ENCODE assay signal across 9 mouse cellular contexts in the genomic region with DNA sequence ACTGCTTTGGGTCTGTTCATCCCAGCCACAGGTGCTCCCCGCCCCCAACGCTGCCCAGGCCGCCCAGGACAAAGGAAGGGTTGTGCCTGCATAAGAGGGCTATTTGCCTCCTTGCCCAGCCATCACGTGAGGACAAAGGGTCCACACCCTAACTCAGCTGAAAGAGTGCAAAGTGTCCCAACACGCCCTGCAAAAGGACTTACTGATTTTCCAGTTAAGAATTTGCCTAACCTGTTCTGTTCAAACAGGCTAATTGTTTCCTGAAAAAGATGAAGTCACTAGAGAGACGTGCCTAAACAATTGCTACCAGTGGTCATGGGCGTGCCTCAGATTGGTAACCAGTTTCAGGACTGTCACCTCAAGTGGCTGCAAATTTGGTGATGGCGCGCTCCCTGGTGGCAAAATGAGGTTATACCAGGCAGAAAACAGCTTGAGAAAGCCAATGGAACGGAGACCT. TPM values are rescaled to one million over a fixed set of nuclear protein-coding genes. Genes with fewer than 3 reads are reported as not detected.
DNase-seq lines count a peak whose midpoint lies in the region; ATAC-seq and TF ChIP-seq lines count a peak whose summit lies in the region.
"Had no signal": no experiment of that assay in that cellular context is flagged by ENCODE, and none has a peak within 500 bp of the region (broad histone marks: within the 10 kb centered on the region; RNA-seq: fewer than 3 reads in every experiment).

No protein-coding gene starts in this region.

- H3K4me1 ChIP-seq in hindbrain, embryonic 16.5 days (ENCODE audit: control insufficient read depth, insufficient read depth, low read depth, low read length) = no peaks in the 10 kb centered on the region; the same call in 1 of the 2 replicates

- no peak overlapping the region for H3K27ac ChIP-seq in hindbrain, embryonic 16.5 days (ENCODE audit: low read depth, low read length)
- H3K27ac ChIP-seq in left cerebral cortex, adult 2 months = no peak overlapping the region

- no peak overlapping the region for H3K9ac ChIP-seq in hindbrain, embryonic 16.5 days (ENCODE audit: low read depth, low read length)

- CTCF ChIA-PET in Patski (lab: Charles Lee) = interaction anchor here (5.1 kb wide), 1 partner anchor 255 kb away, joined by 31 read pairs; no protein-coding TSS in a partner anchor

- intact Hi-C loops in left cerebral cortex, adult 2 months (cut with DNase I) = loop anchor here (1.0 to 5.0 kb wide), 3 partner anchors 224 to 484 kb away; no protein-coding TSS in a partner anchor

- no peak overlapping the region for H3K4me3 ChIP-seq in hindbrain, embryonic 16.5 days (ENCODE audit: low read length)
- no peak overlapping the region for H3K4me3 ChIP-seq in left cerebral cortex, adult 2 months
- H3K4me3 ChIP-seq: myocyte had no signal

- DNase-seq in Patski (ENCODE audit: low read depth, low spot score) = no peak
- peak; percentile 87 for DNase-seq in cerebellum, adult 8-10 months
- peak; percentile 80 for DNase-seq in forelimb bud, embryonic 11.5 days (ENCODE audit: low read depth, low spot score)
- DNase-seq in left cerebral cortex, adult 2 months (ENCODE audit: extremely low spot score in 1 of 2, low spot score in 2 of 2) = peak; percentile 68 to 78
- peak; percentile 68 to 85 for DNase-seq in right cerebral cortex, adult 2 months (ENCODE audit: low spot score in 2 of 2)
- peak; percentile 46 for DNase-seq in urinary bladder, postnatal 10 days (ENCODE audit: low spot score)

- no peaks in the 10 kb centered on the region for H3K36me3 ChIP-seq in hindbrain, embryonic 16.5 days (ENCODE audit: control insufficient read depth, insufficient read depth, low read length)

- H3K9me3 ChIP-seq in hindbrain, embryonic 16.5 days (ENCODE audit: control insufficient read depth, low read length) = no peaks in the 10 kb centered on the region

- ATAC-seq in Patski = peak; percentile 64
- ATAC-seq in hindbrain, embryonic 16.5 days = peak; percentile 60
- peak; percentile 72 for ATAC-seq in megakaryocyte, adult 5-6 weeks (ENCODE audit: poor library complexity, severe bottlenecking)

- 2% methylated on average over 10 of the region's 10 CpGs for WGBS in hindbrain, embryonic 16.5 days

- in situ Hi-C loops in Patski (cut with MboI; ENCODE audit: low pct_unique_long_range_greater_than_20kb) = no loop called here

- TF ChIP-seq CTCF in Patski (IDR thresholded peaks at IDR 0.05) = peak; percentile 88
- peak; percentile 65 for TF ChIP-seq CTCF in left cerebral cortex, adult 2 months (IDR thresholded peaks at IDR 0.05)

- no peaks in the 10 kb centered on the region for H3K27me3 ChIP-seq in Patski
- H3K27me3 ChIP-seq in hindbrain, embryonic 16.5 days (replicated peaks; ENCODE audit: control insufficient read depth, insufficient read depth, low read length) = no peaks in the 10 kb centered on the region

- no peak overlapping the region for H3K4me2 ChIP-seq in hindbrain, embryonic 16.5 days (ENCODE audit: low read length)

- POLR2A ChIA-PET in Patski (lab: Charles Lee) = no interaction called here

RNA-seq across cellular contexts. Expression of a gene that starts 18.8 kb away (rescaled TPM):
- polyA plus RNA-seq in Patski (2021) = 40.6 TPM
- polyA plus RNA-seq in hindbrain, embryonic 16.5 days (2015; fragmentation: Nextera tagmentation; extraction: Ambion mirVana) = 35.7 and 38.8 TPM in 2 replicates
- 10 to 100 TPM; 77.3 to 79.5 TPM for total RNA-seq in left cerebral cortex, adult 2 months (2021)
- total RNA-seq in megakaryocyte, adult 5-6 weeks (2015) = 128 and 132 TPM in 2 replicates
- 126 and 147 TPM in 2 replicates for total RNA-seq in megakaryocyte, adult 5-6 weeks (2017)
